ENCODE assay signal across 11 mouse cellular contexts in genomic region chr3:58511581-58511980, GRCm38 (mm10). TPM values are rescaled to one million over a fixed set of nuclear protein-coding genes. Genes with fewer than 3 reads are reported as not detected.
DNase-seq lines count a peak whose midpoint lies in the region; ATAC-seq and TF ChIP-seq lines count a peak whose summit lies in the region.
"Had no signal": no experiment of that assay in that cellular context is flagged by ENCODE, and none has a peak within 500 bp of the region (broad histone marks: within the 10 kb centered on the region; RNA-seq: fewer than 3 reads in every experiment).

No protein-coding gene starts in this region.

- H3K4me2 ChIP-seq in kidney, postnatal 0 days (ENCODE audit: low read length): no peak overlapping the region
- no peak overlapping the region for H3K4me2 ChIP-seq in kidney, embryonic 16.5 days (replicated peaks; ENCODE audit: low read depth, low read length)
- H3K4me2 ChIP-seq: forebrain, embryonic 15.5 days; midbrain, embryonic 13.5 days had no signal

- H3K4me3 ChIP-seq in kidney, postnatal 0 days (replicated peaks; ENCODE audit: low read depth, low read length): no peak overlapping the region
- no peak overlapping the region for H3K4me3 ChIP-seq in kidney, embryonic 16.5 days (ENCODE audit: low read length)
- H3K4me3 ChIP-seq: forebrain, embryonic 15.5 days; hindbrain, embryonic 10.5 days; midbrain, embryonic 13.5 days had no signal

- TF ChIP-seq CTCF in kidney, postnatal 0 days (IDR thresholded peaks at IDR 0.05; ENCODE audit: low read depth): peak; percentile 46
- peak; percentile 71 for TF ChIP-seq CTCF in Patski (IDR thresholded peaks at IDR 0.05)

- H3K27ac ChIP-seq in kidney, postnatal 0 days: no peak overlapping the region
- no peak overlapping the region for H3K27ac ChIP-seq in kidney, embryonic 16.5 days (ENCODE audit: low read length)
- H3K27ac ChIP-seq: forebrain, embryonic 15.5 days; hindbrain, embryonic 10.5 days; midbrain, embryonic 13.5 days had no signal

- H3K9me3 ChIP-seq in kidney, postnatal 0 days (replicated peaks; ENCODE audit: low read length): no peaks in the 10 kb centered on the region
- H3K9me3 ChIP-seq in kidney, embryonic 16.5 days (ENCODE audit: low read length): no peaks in the 10 kb centered on the region
- H3K9me3 ChIP-seq: forebrain, embryonic 15.5 days; hindbrain, embryonic 10.5 days; midbrain, embryonic 13.5 days had no signal

- POLR2A ChIA-PET in Patski (lab: Charles Lee): interaction anchor here (1.0 kb wide), 1 partner anchor 181 kb away, joined by 3 read pairs; the partner anchor contains the start of gene Siah2

- DNase-seq in kidney, postnatal 0 days (ENCODE audit: low spot score): no peak
- peak; percentile 52 for DNase-seq in CD4-positive, CD25-positive, alpha-beta regulatory T cell, adult 2 months (ENCODE audit: low read depth, low spot score)
- DNase-seq in Patski (ENCODE audit: low read depth, low spot score): no peak
- DNase-seq in lung, postnatal 14 days: peak; percentile 25
- DNase-seq in layer of hippocampus, adult 18-20 months (ENCODE audit: low spot score in 2 of 2): no peak
- no peak for DNase-seq in heart, adult 8-10 months (ENCODE audit: low spot score)

- H3K4me1 ChIP-seq in kidney, postnatal 0 days (replicated peaks; ENCODE audit: insufficient read depth, low read length): no peaks in the 10 kb centered on the region
- H3K4me1 ChIP-seq in kidney, embryonic 16.5 days (ENCODE audit: insufficient read depth, low read length): no peaks in the 10 kb centered on the region
- H3K4me1 ChIP-seq: forebrain, embryonic 15.5 days; hindbrain, embryonic 10.5 days; midbrain, embryonic 13.5 days had no signal

- in situ Hi-C loops in Patski (cut with MboI; ENCODE audit: low pct_unique_long_range_greater_than_20kb): loop anchor here (10.0 kb wide), 1 partner anchor 143 kb away; no protein-coding TSS in a partner anchor

- no peaks in the 10 kb centered on the region for H3K27me3 ChIP-seq in kidney, postnatal 0 days (ENCODE audit: insufficient read depth, low read length)
- no peaks in the 10 kb centered on the region for H3K27me3 ChIP-seq in kidney, embryonic 16.5 days (ENCODE audit: insufficient read depth, low read length)
- no peaks in the 10 kb centered on the region for H3K27me3 ChIP-seq in Patski
- H3K27me3 ChIP-seq: forebrain, embryonic 15.5 days; midbrain, embryonic 13.5 days had no signal

- H3K9ac ChIP-seq in kidney, postnatal 0 days (ENCODE audit: low read depth, low read length): no peak overlapping the region
- H3K9ac ChIP-seq in kidney, embryonic 16.5 days (replicated peaks; ENCODE audit: low read length): no peak overlapping the region
- H3K9ac ChIP-seq: forebrain, embryonic 15.5 days; midbrain, embryonic 13.5 days had no signal

- CTCF ChIA-PET in Patski (lab: Charles Lee): interaction anchor here (0.7 to 2.4 kb wide), 5 partner anchors 8 to 352 kb away, joined by 3 to 8 read pairs (median 5); no protein-coding TSS in a partner anchor

- no peak for ATAC-seq in kidney, postnatal 0 days (replicated peaks; ENCODE audit: low FRiP score, low read depth)
- no peak for ATAC-seq in kidney, embryonic 16.5 days (ENCODE audit: low FRiP score, low TSS enrichment)
- ATAC-seq in Patski: peak; percentile 86
- ATAC-seq in monocyte, adult 5-6 weeks (replicated peaks; ENCODE audit: insufficient number of reproducible peaks, low FRiP score, low TSS enrichment, poor library complexity, severe bottlenecking): no peak
- ATAC-seq: forebrain, embryonic 15.5 days; midbrain, embryonic 13.5 days had no signal

- H3K36me3 ChIP-seq in kidney, postnatal 0 days (ENCODE audit: insufficient read depth, low read length): no peaks in the 10 kb centered on the region
- H3K36me3 ChIP-seq in kidney, embryonic 16.5 days (ENCODE audit: insufficient read depth, low read length): no peaks in the 10 kb centered on the region
- H3K36me3 ChIP-seq: forebrain, embryonic 15.5 days; hindbrain, embryonic 10.5 days; midbrain, embryonic 13.5 days had no signal

RNA-seq across cellular contexts. Expression of gene Eif2a, which starts 14.0 kb away (rescaled TPM):
- polyA plus RNA-seq in kidney, postnatal 0 days (2015; fragmentation: Nextera tagmentation; extraction: Ambion mirVana): 51.5 and 55.8 TPM in 2 replicates
- polyA plus RNA-seq in kidney, embryonic 16.5 days (2015; fragmentation: Nextera tagmentation; extraction: Ambion mirVana): 54.5 and 55.5 TPM in 2 replicates
- 85.4 TPM for polyA plus RNA-seq in Patski (2021)
- 10 to 100 TPM; 44.1 to 48.3 TPM for total RNA-seq in layer of hippocampus, adult 18-20 months (2021)
- 10 to 100 TPM; 35.5 to 36.8 (median 35.8) TPM for total RNA-seq in heart, adult 8-10 months (2022)
- 52.9 to 62.9 TPM (median 60.4 TPM) in 3 replicates for total RNA-seq in monocyte, adult 5-6 weeks (2017)

RNA-seq across cellular contexts. Expression of gene Serp1, which starts 14.1 kb away (rescaled TPM):
- polyA plus RNA-seq in kidney, postnatal 0 days (2015; fragmentation: Nextera tagmentation; extraction: Ambion mirVana): 142 and 159 TPM in 2 replicates
- polyA plus RNA-seq in kidney, embryonic 16.5 days (2015; fragmentation: Nextera tagmentation; extraction: Ambion mirVana): 143 and 156 TPM in 2 replicates
- 107 TPM for polyA plus RNA-seq in Patski (2021)
- 10 to 100 TPM; 21.8 to 22.5 TPM for total RNA-seq in layer of hippocampus, adult 18-20 months (2021)
- total RNA-seq in heart, adult 8-10 months (2022): 10 to 100 TPM in 2 of 4 experiments, 1 to 10 TPM in 2; 8.8 to 14.1 (median 9.6) TPM
- 138 to 231 TPM (median 205 TPM) in 3 replicates for total RNA-seq in monocyte, adult 5-6 weeks (2017)

Comparison
In these comparisons a context has a peak if more than half of its experiments do, and no peak if none do; other contexts are left out.
1. DNase-seq: peak in CD4-positive, CD25-positive, alpha-beta regulatory T cell, adult 2 months (single experiment) and lung, postnatal 14 days (single experiment); none in kidney, postnatal 0 days (single experiment), Patski (single experiment), layer of hippocampus, adult 18-20 months (0 of 2) and heart, adult 8-10 months (single experiment).